Mouse (Mus musculus): ENCODE measurements around the gene Olfr1358. TPM values are rescaled to one million over a fixed set of nuclear protein-coding genes. Genes with fewer than 3 reads are reported as not detected.

Olfr1358 gene
- not detected for polyA plus RNA-seq (2015; fragmentation: Illumina TruSeq; extraction: RNeasy Lipid Tissue Mini Kit (QIAGEN cat#74804); ENCODE audit: insufficient read depth, low replicate concordance)

DNA sequence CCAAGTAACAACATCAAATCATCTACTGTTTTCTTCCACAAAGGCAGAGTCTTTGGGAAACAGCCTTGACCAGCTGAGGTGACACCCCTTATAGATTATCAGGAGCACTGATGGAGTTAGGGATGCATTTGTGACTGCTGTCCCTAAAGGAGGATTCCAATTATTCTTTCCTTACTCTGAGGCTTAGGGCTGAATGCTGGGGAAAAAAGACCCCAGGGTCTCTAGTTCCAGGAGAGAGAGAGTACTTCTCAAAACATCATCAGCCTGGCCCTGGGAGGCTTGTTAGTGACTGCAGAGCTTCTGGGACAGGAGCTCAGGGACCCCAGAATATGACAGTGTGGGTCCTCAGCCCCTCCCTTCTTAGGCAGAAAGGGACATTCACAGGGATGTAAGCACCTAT lies at the start of gene Olfr1358:
TSS of gene Olfr1358 (plus strand) at position 301 of the 400 bp plus-strand sequence.

Other genes starting within 250 kb of the Olfr1358 start
- gene Agpat3, start 164.9 kb upstream of the Olfr1358 start, polyA plus RNA-seq (2015; fragmentation: Illumina TruSeq; extraction: RNeasy Lipid Tissue Mini Kit (QIAGEN cat#74804); ENCODE audit: insufficient read depth, low replicate concordance), result 32.4 TPM
- gene Rrp1, start 104.4 kb upstream of the Olfr1358 start, polyA plus RNA-seq (2015; fragmentation: Illumina TruSeq; extraction: RNeasy Lipid Tissue Mini Kit (QIAGEN cat#74804); ENCODE audit: insufficient read depth, low replicate concordance), result 159 TPM
- gene Cstb, start 91.8 kb upstream of the Olfr1358 start, polyA plus RNA-seq (2015; fragmentation: Illumina TruSeq; extraction: RNeasy Lipid Tissue Mini Kit (QIAGEN cat#74804); ENCODE audit: insufficient read depth, low replicate concordance), result 83.1 TPM
- gene Pdxk, start 52.5 kb upstream of the Olfr1358 start, polyA plus RNA-seq (2015; fragmentation: Illumina TruSeq; extraction: RNeasy Lipid Tissue Mini Kit (QIAGEN cat#74804); ENCODE audit: insufficient read depth, low replicate concordance), result 13.6 TPM
- 33.4 TPM for gene Ilvbl, start 56.9 kb downstream of the Olfr1358 start, polyA plus RNA-seq (2015; fragmentation: Illumina TruSeq; extraction: RNeasy Lipid Tissue Mini Kit (QIAGEN cat#74804); ENCODE audit: insufficient read depth, low replicate concordance)
- 7.4 TPM for gene Syde1, start 74.5 kb downstream of the Olfr1358 start, polyA plus RNA-seq (2015; fragmentation: Illumina TruSeq; extraction: RNeasy Lipid Tissue Mini Kit (QIAGEN cat#74804); ENCODE audit: insufficient read depth, low replicate concordance)
- gene Olfr1357, start 100.6 kb downstream of the Olfr1358 start, polyA plus RNA-seq (2015; fragmentation: Illumina TruSeq; extraction: RNeasy Lipid Tissue Mini Kit (QIAGEN cat#74804); ENCODE audit: insufficient read depth, low replicate concordance), result not detected
- gene Casp14, start 200.9 kb downstream of the Olfr1358 start, polyA plus RNA-seq (2015; fragmentation: Illumina TruSeq; extraction: RNeasy Lipid Tissue Mini Kit (QIAGEN cat#74804); ENCODE audit: insufficient read depth, low replicate concordance), result not detected
- not detected for gene Ccdc105, start 235.6 kb downstream of the Olfr1358 start, polyA plus RNA-seq (2015; fragmentation: Illumina TruSeq; extraction: RNeasy Lipid Tissue Mini Kit (QIAGEN cat#74804); ENCODE audit: insufficient read depth, low replicate concordance)